Mouse (Mus musculus): ENCODE data around the gene Wdr46. TPM values are rescaled to one million over a fixed set of nuclear protein-coding genes. Genes with fewer than 3 reads are reported as not detected.
A peak's percentile ranks its signal among the peaks of the same experiment; 100 is the strongest.

The Wdr46 gene
- polyA plus RNA-seq, 1 experiment from 2014 or later, result 29.4 TPM

GRCm38 (mm10) chr17:33932448-33932847 is 8.0 kb upstream of the Wdr46 start:
- Histone ChIP-seq H3K9ac (replicated peaks; ENCODE audit: low read depth, low read length) (no peak overlapping the region), H3K4me3 (replicated peaks; ENCODE audit: low read length) (no peak overlapping the region), H3K36me3 (ENCODE audit: control insufficient read depth, insufficient read depth) (0 out of 2 replicates have a peak, but pooled peaks cover 8% of the 10 kb centered on the region), H3K27ac (ENCODE audit: low read length) (no peak overlapping the region), H3K4me1 (replicated peaks; ENCODE audit: control insufficient read depth, insufficient read depth, low read length) (peaks cover 18% of the 10 kb centered on the region), H3K4me2 (ENCODE audit: low read length) (no peak overlapping the region), H3K9me3 (ENCODE audit: control insufficient read depth, low read length) (no peaks in the 10 kb centered on the region), H3K27me3 (replicated peaks; ENCODE audit: control insufficient read depth, insufficient read depth, low read length) (no peaks in the 10 kb centered on the region)
- no peak for ATAC-seq
- 84% methylated on average over 14 of the region's 14 CpGs for WGBS

GRCm38 (mm10) chr17:33932970-33933369 is 7.5 kb upstream of the Wdr46 start:
- no peaks in the 10 kb centered on the region for H3K9me3 ChIP-seq (ENCODE audit: control insufficient read depth, low read length)
- no peak overlapping the region for H3K4me3 ChIP-seq (replicated peaks; ENCODE audit: low read length)
- H3K9ac ChIP-seq (replicated peaks; ENCODE audit: low read depth, low read length), result no peak overlapping the region
- ATAC-seq, result no peak
- 92% methylated on average over 15 of the region's 15 CpGs for WGBS
- H3K4me1 ChIP-seq (replicated peaks; ENCODE audit: control insufficient read depth, insufficient read depth, low read length), result peaks cover 18% of the 10 kb centered on the region
- no peaks in the 10 kb centered on the region for H3K27me3 ChIP-seq (replicated peaks; ENCODE audit: control insufficient read depth, insufficient read depth, low read length)
- H3K4me2 ChIP-seq (ENCODE audit: low read length), result no peak overlapping the region
- H3K36me3 ChIP-seq (ENCODE audit: control insufficient read depth, insufficient read depth), result 0 out of 2 replicates have a peak, but pooled peaks cover 6% of the 10 kb centered on the region
- no peak overlapping the region for H3K27ac ChIP-seq (ENCODE audit: low read length)

- 0 out of 2 replicates have a peak, but pooled peaks cover 6% of the 10 kb centered on the region for H3K36me3 ChIP-seq (ENCODE audit: control insufficient read depth, insufficient read depth)
- no peak overlapping the region for H3K4me3 ChIP-seq (replicated peaks; ENCODE audit: low read length)
- H3K4me2 ChIP-seq (ENCODE audit: low read length), result no peak overlapping the region
- no peak overlapping the region for H3K27ac ChIP-seq (ENCODE audit: low read length)
- H3K27me3 ChIP-seq (replicated peaks; ENCODE audit: control insufficient read depth, insufficient read depth, low read length), result no peaks in the 10 kb centered on the region
- H3K9ac ChIP-seq (replicated peaks; ENCODE audit: low read depth, low read length), result no peak overlapping the region
- no peaks in the 10 kb centered on the region for H3K9me3 ChIP-seq (ENCODE audit: control insufficient read depth, low read length)
- H3K4me1 ChIP-seq (replicated peaks; ENCODE audit: control insufficient read depth, insufficient read depth, low read length), result peaks cover 17% of the 10 kb centered on the region
- ATAC-seq, result no peak
- WGBS, result 88% methylated on average over 21 of the region's 21 CpGs
Observed at GRCm38 (mm10) chr17:33935422-33936055, 4.9 kb upstream of the Wdr46 start.

GRCm38 (mm10) chr17:33936993-33937392 is 3.5 kb upstream of the Wdr46 start:
- no peaks in the 10 kb centered on the region for H3K27me3 ChIP-seq (replicated peaks; ENCODE audit: control insufficient read depth, insufficient read depth, low read length)
- ATAC-seq, result no peak
- H3K9ac ChIP-seq (replicated peaks; ENCODE audit: low read depth, low read length), result no peak overlapping the region
- 86% methylated on average over 15 of the region's 15 CpGs for WGBS
- no peak overlapping the region for H3K4me3 ChIP-seq (replicated peaks; ENCODE audit: low read length)
- 0 out of 2 replicates have a peak, but pooled peaks cover 6% of the 10 kb centered on the region for H3K36me3 ChIP-seq (ENCODE audit: control insufficient read depth, insufficient read depth)
- no peak overlapping the region for H3K27ac ChIP-seq (ENCODE audit: low read length)
- H3K9me3 ChIP-seq (ENCODE audit: control insufficient read depth, low read length), result no peaks in the 10 kb centered on the region
- H3K4me2 ChIP-seq (ENCODE audit: low read length), result no peak overlapping the region
- H3K4me1 ChIP-seq (replicated peaks; ENCODE audit: control insufficient read depth, insufficient read depth, low read length), result peaks cover 18% of the 10 kb centered on the region

GRCm38 (mm10) chr17:33938783-33939182 is 1.7 kb upstream of the Wdr46 start:
- Histone ChIP-seq H3K4me1 (replicated peaks; ENCODE audit: control insufficient read depth, insufficient read depth, low read length) (peaks cover 18% of the 10 kb centered on the region), H3K27me3 (replicated peaks; ENCODE audit: control insufficient read depth, insufficient read depth, low read length) (no peaks in the 10 kb centered on the region), H3K9me3 (ENCODE audit: control insufficient read depth, low read length) (no peaks in the 10 kb centered on the region), H3K27ac (ENCODE audit: low read length) (no peak overlapping the region), H3K4me2 (ENCODE audit: low read length) (no peak overlapping the region), H3K36me3 (ENCODE audit: control insufficient read depth, insufficient read depth) (peaks cover 10% of the 10 kb centered on the region; the same call in 1 of the 2 replicates), H3K9ac (replicated peaks; ENCODE audit: low read depth, low read length) (no peak overlapping the region), H3K4me3 (replicated peaks; ENCODE audit: low read length) (no peak overlapping the region)
- ATAC-seq, result no peak
- 81% methylated on average over 11 of the region's 11 CpGs for WGBS

- peaks cover 11% of the 10 kb centered on the region; the same call in 1 of the 2 replicates for H3K36me3 ChIP-seq (ENCODE audit: control insufficient read depth, insufficient read depth)
Observed at GRCm38 (mm10) chr17:33940981-33941380, 521 bp downstream of the Wdr46 start.

GRCm38 (mm10) chr17:33941381-33941780 is 921 bp downstream of the Wdr46 start:
- WGBS, result 60% methylated on average over 19 of the region's 19 CpGs
- Histone ChIP-seq H3K9me3 (ENCODE audit: control insufficient read depth, low read length) (no peaks in the 10 kb centered on the region), H3K27ac (ENCODE audit: low read length) (no peak overlapping the region), H3K27me3 (replicated peaks; ENCODE audit: control insufficient read depth, insufficient read depth, low read length) (no peaks in the 10 kb centered on the region), H3K4me2 (ENCODE audit: low read length) (peak overlapping the region; percentile 90), H3K9ac (replicated peaks; ENCODE audit: low read depth, low read length) (peak overlapping the region; percentile 65; the same call in 1 of the 2 replicates), H3K4me3 (replicated peaks; ENCODE audit: low read length) (peak overlapping the region; percentile 74), H3K36me3 (ENCODE audit: control insufficient read depth, insufficient read depth) (peaks cover 14% of the 10 kb centered on the region), H3K4me1 (replicated peaks; ENCODE audit: control insufficient read depth, insufficient read depth, low read length) (peaks cover 18% of the 10 kb centered on the region)
- ATAC-seq, result no peak

More at GRCm38 (mm10) chr17:33940981-33941380, 521 bp downstream of the Wdr46 start:
- 2% methylated on average over 26 of the region's 26 CpGs for WGBS
- Histone ChIP-seq H3K4me2 (ENCODE audit: low read length) (peak overlapping the region; percentile 90), H3K9ac (replicated peaks; ENCODE audit: low read depth, low read length) (peak overlapping the region; percentile 65), H3K27me3 (replicated peaks; ENCODE audit: control insufficient read depth, insufficient read depth, low read length) (no peaks in the 10 kb centered on the region), H3K4me3 (replicated peaks; ENCODE audit: low read length) (peak overlapping the region; percentile 74), H3K9me3 (ENCODE audit: control insufficient read depth, low read length) (no peaks in the 10 kb centered on the region), H3K27ac (ENCODE audit: low read length) (no peak overlapping the region), H3K4me1 (replicated peaks; ENCODE audit: control insufficient read depth, insufficient read depth, low read length) (peaks cover 18% of the 10 kb centered on the region)
- no peak for ATAC-seq

GRCm38 (mm10) chr17:33943454-33943853 is 3.0 kb downstream of the Wdr46 start:
- Histone ChIP-seq H3K4me1 (replicated peaks; ENCODE audit: control insufficient read depth, insufficient read depth, low read length) (peaks cover 18% of the 10 kb centered on the region), H3K27me3 (replicated peaks; ENCODE audit: control insufficient read depth, insufficient read depth, low read length) (no peaks in the 10 kb centered on the region), H3K9ac (replicated peaks; ENCODE audit: low read depth, low read length) (no peak overlapping the region), H3K27ac (ENCODE audit: low read length) (no peak overlapping the region), H3K36me3 (ENCODE audit: control insufficient read depth, insufficient read depth) (peaks cover 17% of the 10 kb centered on the region), H3K4me3 (replicated peaks; ENCODE audit: low read length) (no peak overlapping the region), H3K4me2 (ENCODE audit: low read length) (no peak overlapping the region), H3K9me3 (ENCODE audit: control insufficient read depth, low read length) (no peaks in the 10 kb centered on the region)
- WGBS, result 95% methylated on average over 15 of the region's 15 CpGs
- no peak for ATAC-seq

- H3K27ac ChIP-seq (ENCODE audit: low read length), result no peak overlapping the region
- peaks cover 21% of the 10 kb centered on the region for H3K36me3 ChIP-seq (ENCODE audit: control insufficient read depth, insufficient read depth)
- no peaks in the 10 kb centered on the region for H3K9me3 ChIP-seq (ENCODE audit: control insufficient read depth, low read length)
- peaks cover 22% of the 10 kb centered on the region for H3K4me1 ChIP-seq (replicated peaks; ENCODE audit: control insufficient read depth, insufficient read depth, low read length)
- no peak overlapping the region for H3K9ac ChIP-seq (replicated peaks; ENCODE audit: low read depth, low read length)
- H3K27me3 ChIP-seq (replicated peaks; ENCODE audit: control insufficient read depth, insufficient read depth, low read length), result no peaks in the 10 kb centered on the region
- no peak overlapping the region for H3K4me3 ChIP-seq (replicated peaks; ENCODE audit: low read length)
- no peak overlapping the region for H3K4me2 ChIP-seq (ENCODE audit: low read length)
- no peak for ATAC-seq
- WGBS, result 90% methylated on average over 10 of the region's 10 CpGs
Observed at GRCm38 (mm10) chr17:33947430-33948089, 7.1 kb downstream of the Wdr46 start.

Data from forebrain, embryonic 16.5 days (tissue).